Mouse (Mus musculus) ES-E14 (cell line): ENCODE results near the gene Rhebl1. TPM values are rescaled to one million over a fixed set of nuclear protein-coding genes. Genes with fewer than 3 reads are reported as not detected.
A peak's percentile ranks its signal among the peaks of the same experiment; 100 is the strongest.

Source experiments
- DNase-seq: peaks from one replicate; pipeline ENCODE4 v3.0.0-alpha.2; 2013; ENCODE audit warnings: low read depth, low spot score
- H3K27ac ChIP-seq: 2 replicates; pipeline ENCODE4 v1.5.1; 2012; ENCODE audit warnings: low read depth, mild to moderate bottlenecking, low read length, moderate library complexity, mixed read lengths; ENCODE audit not compliant: poor library complexity, insufficient read depth, severe bottlenecking
- H3K36me3 ChIP-seq: 2 replicates; pipeline ENCODE4 v1.6.1; 2012; ENCODE audit warnings: mild to moderate bottlenecking, low read length, moderate library complexity, mixed read lengths; ENCODE audit not compliant: control insufficient read depth, poor library complexity, insufficient read depth, severe bottlenecking
- H3K4me1 ChIP-seq, 2 experiments: fragments of 150-350 bp in 1 of 2; sonication (generic) in 1 of 2; 2 replicates each; pipeline ENCODE4 v1.6.1; 2012; ENCODE audit warnings: low read length in 2 of 2, mild to moderate bottlenecking in 1 of 2, mixed read lengths in 1 of 2; ENCODE audit not compliant: control insufficient read depth in 2 of 2, insufficient read depth in 2 of 2, poor library complexity in 1 of 2
- H3K4me3 ChIP-seq, 2 experiments: fragments of 150-350 bp in 1 of 2; sonication (generic) in 1 of 2; 2 replicates each; pipeline ENCODE4 v1.5.1; 2012; ENCODE audit warnings: low read length in 2 of 2, low read depth in 1 of 2, mild to moderate bottlenecking in 1 of 2, mixed read lengths in 1 of 2; ENCODE audit not compliant: insufficient read depth in 1 of 2, poor library complexity in 1 of 2, severe bottlenecking in 1 of 2
- H3K9ac ChIP-seq: 2 replicates; pipeline ENCODE4 v1.6.1; 2012; ENCODE audit warnings: low read depth, mild to moderate bottlenecking, low read length, mixed read lengths; ENCODE audit not compliant: poor library complexity, insufficient read depth, severe bottlenecking
- H3K9me3 ChIP-seq: fragments of 150-350 bp; sonication (generic); 2 replicates; pipeline ENCODE4 v1.6.1; 2012; ENCODE audit warnings: low read depth, mild to moderate bottlenecking, low read length; ENCODE audit not compliant: control insufficient read depth, insufficient read depth
- CHD2 ChIP-seq: IDR thresholded peaks from 2 replicates; pipeline ENCODE4 v1.6.1; 2014; ENCODE audit warnings: mild to moderate bottlenecking, low read depth, low read length, inconsistent platforms
- HCFC1 ChIP-seq: IDR thresholded peaks from 2 replicates; pipeline ENCODE4 v1.6.1; 2012; ENCODE audit warnings: low read length, inconsistent platforms, borderline replicate concordance; ENCODE audit not compliant: insufficient read depth
- MAFK ChIP-seq: IDR thresholded peaks from 2 replicates; pipeline ENCODE4 v1.6.1; 2014; ENCODE audit warnings: mild to moderate bottlenecking, low read depth, low read length, inconsistent platforms; ENCODE audit not compliant: insufficient read depth
- ZC3H11A ChIP-seq: IDR thresholded peaks from 2 replicates; pipeline ENCODE4 v1.6.1; 2012; ENCODE audit warnings: low read depth, mild to moderate bottlenecking, inconsistent platforms, low read length, borderline replicate concordance
- ZNF384 ChIP-seq: IDR thresholded peaks from 2 replicates; pipeline ENCODE4 v1.6.1; 2012; ENCODE audit warnings: low read depth, low read length, inconsistent platforms
- in situ Hi-C, 2 experiments: fragments of 600-800 bp; cut with MboI; formaldehyde crosslinking; loops; one replicate each; pipeline ENCODE4 v1.15.1; 2025; ENCODE audit warnings: low sequenced_read_pairs in 2 of 2, inconsistent platforms in 1 of 2; ENCODE audit not compliant: unreplicated experiment in 2 of 2
- total RNA-seq: library from RNA; depleted of rRNA; stranded (reverse); fragments of 300-350 nt; gene quantifications from 2 replicates; pipeline ENCODE4 v1.2.3, GENCODE M21; 2012

Gene Rhebl1
- total RNA-seq, 1 experiment = 48.2 TPM

DNA sequence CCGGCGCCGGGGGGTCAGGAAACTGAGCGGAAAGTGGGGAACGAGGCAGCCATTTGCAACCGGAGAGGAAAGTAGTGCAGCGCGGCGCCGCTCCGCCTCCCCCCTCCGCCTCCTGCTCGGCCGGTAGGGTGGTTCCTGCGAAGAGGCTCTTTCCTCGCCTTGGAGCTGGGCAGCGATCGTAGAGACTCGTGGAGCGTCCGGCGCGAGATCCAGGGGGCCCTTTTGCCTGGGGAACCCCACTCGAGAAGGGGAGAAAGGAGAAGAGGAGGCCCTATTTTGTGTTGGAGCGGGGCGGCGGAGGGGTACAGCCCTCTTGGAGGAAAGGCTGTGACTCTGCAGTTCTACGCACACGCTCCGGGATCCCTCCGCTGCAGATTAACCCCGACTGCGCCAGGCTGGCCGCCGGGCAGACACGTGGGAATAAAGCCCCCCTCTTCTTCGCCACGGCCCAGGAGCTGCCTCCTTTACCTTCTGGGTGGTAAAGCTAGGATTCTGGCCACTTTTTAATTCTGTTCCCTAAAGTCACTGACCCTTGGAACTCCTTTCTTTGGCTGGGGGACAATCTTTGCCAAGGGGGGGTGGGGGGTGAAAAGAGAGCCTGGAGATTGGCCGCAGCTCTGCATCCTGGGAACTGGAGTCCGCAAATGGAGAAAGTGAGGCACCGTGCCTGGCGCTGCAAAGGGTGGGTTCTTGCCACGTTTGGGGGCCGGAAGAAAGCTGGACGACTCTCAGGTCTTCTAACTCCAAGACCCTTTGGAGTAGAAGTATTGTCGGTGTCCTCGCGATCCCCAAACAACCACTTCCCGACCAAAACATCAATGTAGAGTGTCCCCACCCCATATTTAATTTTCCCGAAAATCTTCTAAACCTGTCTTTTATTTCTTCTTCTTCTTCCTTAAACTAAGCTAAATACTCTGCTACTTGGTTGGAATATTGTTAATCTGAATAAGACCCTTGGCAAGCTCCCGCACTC is 22.1 kb downstream of the Rhebl1 start:
- peak; percentile 89; the same call in 1 of the 2 replicates for TF ChIP-seq MAFK
- peak; percentile 71; the same call in 1 of the 2 replicates for TF ChIP-seq HCFC1
- peak; percentile 75 for TF ChIP-seq CHD2
- no peak for TF ChIP-seq ZC3H11A
- TF ChIP-seq ZNF384 = no peak
- Histone ChIP-seq H3K9me3 (no peaks in the 10 kb centered on the region), H3K4me3 (peak overlapping the region; percentile 98 to 99), H3K27ac (peak overlapping the region; percentile 95), H3K36me3 (peaks cover 3% of the 10 kb centered on the region; the same call in 1 of the 2 replicates), H3K4me1 (peaks cover 5 to 20% of the 10 kb centered on the region in 2 experiments; a peak in 2 of 4 replicates), H3K9ac (peak overlapping the region; percentile 100)
- in situ Hi-C loops = no loop called here
- DNase-seq = peak; percentile 91

DNA sequence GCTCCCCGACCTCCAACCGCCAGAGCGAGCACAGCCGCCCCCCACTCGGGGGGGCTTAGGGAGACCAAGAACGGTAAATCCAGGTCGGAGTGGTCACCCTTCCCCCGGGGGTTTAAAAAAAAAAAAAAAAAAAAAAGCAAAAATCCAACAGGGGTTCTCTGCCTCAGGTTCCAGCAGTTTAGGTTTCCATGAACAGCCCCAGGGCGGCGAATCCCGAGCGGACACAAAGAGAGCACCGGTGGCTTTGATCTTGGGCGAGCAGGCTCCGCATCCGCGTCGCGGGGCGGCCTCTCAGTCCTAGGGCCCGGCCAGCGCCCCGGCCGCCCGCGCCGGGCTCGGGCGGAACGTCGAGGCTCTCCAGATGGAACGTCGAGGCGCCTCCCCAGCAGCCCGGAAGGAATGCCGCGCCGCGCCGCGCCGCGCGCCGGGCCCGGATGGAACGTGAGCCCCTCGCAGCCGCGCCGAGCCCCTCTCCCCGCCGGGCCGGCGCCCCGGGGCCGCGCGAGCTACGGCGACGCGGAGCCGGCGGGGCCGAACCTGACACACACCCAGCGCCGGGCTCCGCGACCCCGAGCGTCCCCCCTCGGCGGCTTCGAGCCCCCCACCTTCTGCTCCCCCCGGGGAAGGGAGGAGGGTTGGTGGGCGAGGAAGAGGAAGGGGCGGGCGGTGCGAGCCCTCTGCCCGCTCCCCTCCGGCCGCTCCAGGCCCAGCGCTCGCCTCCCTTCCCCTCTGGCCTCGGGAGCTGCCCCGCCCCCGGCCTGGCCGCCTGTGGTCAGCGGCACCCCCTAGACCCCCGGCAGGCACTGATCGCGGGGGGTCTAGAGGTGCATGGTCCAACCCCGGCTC is 23.0 kb downstream of the Rhebl1 start, which contains the start of gene Kmt2d:
Gene Kmt2d, minus strand, starts transcription at position 135 of the 846 bp plus-strand sequence.
- in situ Hi-C loops = no loop called here
- H3K4me1 ChIP-seq = peaks cover 5 to 21% of the 10 kb centered on the region in 2 experiments; a peak in 2 of 4 replicates
- H3K9ac ChIP-seq = peak within 1 kb of the TSS; percentile 100
- H3K27ac ChIP-seq = peak within 1 kb of the TSS; percentile 95
- TF ChIP-seq MAFK (no peak), HCFC1 (no peak), ZNF384 (peak; percentile 31; the same call in 1 of the 2 replicates), ZC3H11A (no peak), CHD2 (no peak)
- peaks cover 5% of the 10 kb centered on the region; the same call in 1 of the 2 replicates for H3K36me3 ChIP-seq
- H3K9me3 ChIP-seq = no peaks in the 10 kb centered on the region
- DNase-seq = no peak
- peak within 1 kb of the TSS; percentile 98 to 99 for H3K4me3 ChIP-seq

DNA sequence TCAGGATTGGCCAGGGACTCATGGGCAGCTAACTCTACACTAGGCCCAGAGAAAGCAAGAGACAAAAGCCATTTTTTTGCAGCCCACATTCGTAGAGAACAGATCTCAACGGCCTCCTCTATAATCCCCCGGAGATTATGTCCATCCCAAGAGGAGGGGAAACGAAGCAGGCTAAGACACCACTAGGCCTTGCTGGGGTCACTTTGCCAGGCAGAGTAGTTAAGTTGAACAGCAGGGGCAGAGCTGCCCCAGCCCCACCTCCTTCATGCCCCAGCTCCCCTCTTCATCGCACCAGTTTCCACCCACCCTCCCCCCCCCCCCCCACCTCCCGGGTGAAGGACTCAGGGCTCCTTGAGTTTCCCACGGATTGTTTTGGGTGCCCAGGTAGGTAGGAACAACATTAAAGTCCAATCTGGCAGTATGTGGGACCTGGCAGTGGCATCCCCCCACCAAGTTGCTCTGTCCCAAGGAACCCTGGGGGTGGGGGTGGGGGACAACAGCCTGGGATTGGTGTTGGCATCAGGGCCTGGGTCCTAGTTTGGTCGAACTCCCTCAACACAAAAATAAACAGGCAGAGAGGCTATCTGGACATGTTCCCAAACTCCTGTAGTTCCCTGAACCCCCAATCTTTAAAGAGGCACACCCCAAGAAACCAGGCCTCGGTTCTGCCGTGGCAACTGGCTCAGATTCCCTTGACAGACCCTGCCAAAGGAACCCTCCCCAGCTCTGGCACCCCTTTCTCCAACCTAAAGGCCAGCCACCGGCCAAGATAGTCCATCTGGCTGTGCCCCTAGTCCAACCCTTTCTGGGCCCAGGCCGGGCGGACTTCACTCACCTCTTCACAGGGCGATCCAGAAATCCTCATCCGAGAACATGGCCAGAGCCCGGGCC is 23.9 kb downstream of the Rhebl1 start:
- H3K27ac ChIP-seq = no peak overlapping the region
- H3K36me3 ChIP-seq = peaks cover 14% of the 10 kb centered on the region
- H3K4me1 ChIP-seq = peaks cover 5 to 21% of the 10 kb centered on the region in 2 experiments; a peak in 2 of 4 replicates
- H3K4me3 ChIP-seq = peak overlapping the region; percentile 98 to 99
- DNase-seq = no peak
- in situ Hi-C loops = no loop called here
- H3K9me3 ChIP-seq = no peaks in the 10 kb centered on the region
- peak overlapping the region; percentile 100 for H3K9ac ChIP-seq
- TF ChIP-seq ZC3H11A (no peak), ZNF384 (no peak), HCFC1 (no peak), MAFK (no peak), CHD2 (no peak)
